Mouse (Mus musculus) embryonic facial prominence, embryonic 12.5 days (tissue): ENCODE measurements around the gene Add3. TPM values are rescaled to one million over a fixed set of nuclear protein-coding genes. Genes with fewer than 3 reads are reported as not detected.

ENCODE experiments used
- ATAC-seq: fragments of 200-750 bp; cut with Nextera tagmentation; 2 replicates; pipeline ENCODE4 v1.8.0; 2017; ENCODE audit not compliant: insufficient number of reproducible peaks, insufficient read depth, low FRiP score, low TSS enrichment
- H3K27ac ChIP-seq: fragments of 300-500 bp; sonication (generic); 2 replicates; pipeline ENCODE4 v1.5.1; 2016; ENCODE audit warnings: mild to moderate bottlenecking
- H3K27me3 ChIP-seq: fragments of 300-500 bp; sonication (generic); 2 replicates; pipeline ENCODE4 v1.6.1; 2016; ENCODE audit warnings: mild to moderate bottlenecking, moderate library complexity
- H3K36me3 ChIP-seq: fragments of 300-500 bp; sonication (generic); 2 replicates; pipeline ENCODE4 v1.6.1; 2016; ENCODE audit warnings: mild to moderate bottlenecking
- H3K4me1 ChIP-seq: fragments of 300-500 bp; sonication (generic); 2 replicates; pipeline ENCODE4 v1.6.1; 2016
- H3K4me2 ChIP-seq: fragments of 300-500 bp; sonication (generic); replicated peaks from 2 replicates; pipeline ENCODE4 v1.6.1; 2016; ENCODE audit warnings: mild to moderate bottlenecking, moderate library complexity
- H3K4me3 ChIP-seq: fragments of 300-500 bp; sonication (generic); 2 replicates; pipeline ENCODE4 v1.5.1; 2016; ENCODE audit warnings: mild to moderate bottlenecking
- H3K9ac ChIP-seq: fragments of 300-500 bp; sonication (generic); 2 replicates; pipeline ENCODE4 v1.6.1; 2016; ENCODE audit warnings: mild to moderate bottlenecking, moderate library complexity
- H3K9me3 ChIP-seq: fragments of 300-500 bp; sonication (generic); 2 replicates; pipeline ENCODE4 v1.6.1; 2016; ENCODE audit warnings: mild to moderate bottlenecking, moderate library complexity
- WGBS: fragments of 180-500 bp; shearing (Covaris S2); methylation state at CpG from one replicate; pipeline ENCODE4 v1.1.7; 2016; 5-methylcytosine and 5-hydroxymethylcytosine counted together
- polyA plus RNA-seq: library from polyadenylated mRNA; unstranded; fragments of >200 nt; fragmentation: Nextera tagmentation; extraction: Ambion mirVana; gene quantifications from 2 replicates; pipeline ENCODE4 v1.2.1, GENCODE M21; 2016

Add3 gene
- polyA plus RNA-seq, 1 experiment from 2014 or later = 90.5 TPM

DNA sequence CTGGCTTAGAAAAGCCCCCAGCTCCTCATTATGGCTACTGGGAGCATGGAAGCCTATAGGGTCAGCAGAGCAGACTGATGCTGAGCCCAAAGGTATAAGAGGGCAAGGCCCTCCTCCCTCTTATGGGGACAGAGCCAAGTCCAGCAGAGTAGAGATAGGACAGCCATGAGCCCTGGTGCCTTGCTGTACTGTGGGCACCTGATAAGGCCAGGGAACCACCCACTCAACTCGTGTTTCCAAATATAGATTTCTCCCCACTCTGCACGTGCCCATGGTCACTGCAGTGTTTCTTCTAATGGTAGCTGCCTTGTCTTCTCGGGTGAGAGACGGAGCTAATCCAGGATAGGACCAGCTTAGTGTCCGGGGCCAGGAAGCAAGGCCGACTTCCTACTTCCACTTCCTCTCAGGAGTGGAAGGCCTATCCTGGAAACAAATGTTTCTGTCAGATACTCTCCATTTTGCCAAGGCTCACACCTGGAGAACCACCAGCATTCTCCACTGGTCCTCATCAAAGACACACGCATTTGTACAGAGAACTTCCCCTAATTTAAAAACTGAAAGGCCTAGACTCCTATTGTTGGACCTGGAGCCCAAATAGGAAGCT is 116.8 kb downstream of the Add3 start:
- ATAC-seq = no peak

DNA sequence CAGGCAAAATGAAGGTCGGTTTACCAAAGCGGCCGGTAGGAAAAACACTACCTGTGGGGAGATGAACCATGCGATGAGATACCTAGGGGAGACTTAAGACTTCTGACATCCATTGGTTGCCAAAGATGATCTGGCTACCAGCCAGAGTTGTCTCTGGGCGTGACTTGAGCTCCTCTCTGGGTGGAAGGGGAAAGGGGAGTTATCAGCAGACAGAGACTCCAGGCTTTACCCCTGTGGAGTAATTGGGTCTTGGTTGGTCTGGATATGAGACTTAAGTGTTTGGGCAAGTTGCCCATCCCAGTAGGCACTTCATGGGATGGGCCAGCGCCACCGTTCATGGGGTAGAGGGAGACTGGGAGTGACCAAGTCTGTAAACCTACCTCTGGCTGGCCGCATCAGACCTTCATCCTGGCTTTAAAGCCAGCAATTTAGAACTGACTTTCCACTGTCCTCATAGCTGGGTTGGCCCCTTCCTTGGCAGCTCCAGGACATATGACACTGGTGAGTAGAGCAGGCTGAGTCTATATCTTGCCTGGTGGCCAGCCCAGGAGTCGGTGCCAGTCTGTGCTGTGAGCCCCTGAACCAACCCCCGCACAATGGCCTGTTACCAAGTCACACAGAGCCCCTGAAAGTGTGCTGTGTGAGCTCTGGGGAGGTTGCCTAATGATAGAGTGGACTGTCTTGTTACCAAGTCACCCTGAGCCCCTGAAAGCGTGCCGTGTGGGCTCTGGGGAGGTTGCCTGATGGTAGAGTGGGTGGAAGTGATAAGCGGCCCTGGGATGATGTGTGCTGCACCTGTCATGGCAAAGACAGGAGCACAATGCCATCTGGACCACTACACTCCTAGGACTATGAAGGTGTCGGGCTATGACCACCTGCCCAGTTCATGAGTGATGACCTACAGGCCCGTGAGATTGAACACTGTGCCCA is 117.7 kb downstream of the Add3 start:
- no peaks in the 10 kb centered on the region for H3K4me1 ChIP-seq
- 93% methylated on average over 15 of the region's 15 CpGs for WGBS
- H3K9ac ChIP-seq = no peak overlapping the region
- ATAC-seq = no peak
- no peaks in the 10 kb centered on the region for H3K27me3 ChIP-seq
- H3K9me3 ChIP-seq = no peaks in the 10 kb centered on the region; the same call in 1 of the 2 replicates
- no peak overlapping the region for H3K4me2 ChIP-seq
- no peak overlapping the region for H3K27ac ChIP-seq
- H3K36me3 ChIP-seq = no peaks in the 10 kb centered on the region
- no peak overlapping the region for H3K4me3 ChIP-seq

More for the DNA sequence above, 116.8 kb downstream of the Add3 start:
- H3K27me3 ChIP-seq = no peaks in the 10 kb centered on the region
- H3K4me3 ChIP-seq = no peak overlapping the region
- no peak overlapping the region for H3K4me2 ChIP-seq
- no peaks in the 10 kb centered on the region for H3K36me3 ChIP-seq
- no peak overlapping the region for H3K27ac ChIP-seq
- no peak overlapping the region for H3K9ac ChIP-seq
- no peaks in the 10 kb centered on the region; the same call in 1 of the 2 replicates for H3K9me3 ChIP-seq
- 93% methylated on average over 7 of the region's 7 CpGs for WGBS
- H3K4me1 ChIP-seq = no peaks in the 10 kb centered on the region

DNA sequence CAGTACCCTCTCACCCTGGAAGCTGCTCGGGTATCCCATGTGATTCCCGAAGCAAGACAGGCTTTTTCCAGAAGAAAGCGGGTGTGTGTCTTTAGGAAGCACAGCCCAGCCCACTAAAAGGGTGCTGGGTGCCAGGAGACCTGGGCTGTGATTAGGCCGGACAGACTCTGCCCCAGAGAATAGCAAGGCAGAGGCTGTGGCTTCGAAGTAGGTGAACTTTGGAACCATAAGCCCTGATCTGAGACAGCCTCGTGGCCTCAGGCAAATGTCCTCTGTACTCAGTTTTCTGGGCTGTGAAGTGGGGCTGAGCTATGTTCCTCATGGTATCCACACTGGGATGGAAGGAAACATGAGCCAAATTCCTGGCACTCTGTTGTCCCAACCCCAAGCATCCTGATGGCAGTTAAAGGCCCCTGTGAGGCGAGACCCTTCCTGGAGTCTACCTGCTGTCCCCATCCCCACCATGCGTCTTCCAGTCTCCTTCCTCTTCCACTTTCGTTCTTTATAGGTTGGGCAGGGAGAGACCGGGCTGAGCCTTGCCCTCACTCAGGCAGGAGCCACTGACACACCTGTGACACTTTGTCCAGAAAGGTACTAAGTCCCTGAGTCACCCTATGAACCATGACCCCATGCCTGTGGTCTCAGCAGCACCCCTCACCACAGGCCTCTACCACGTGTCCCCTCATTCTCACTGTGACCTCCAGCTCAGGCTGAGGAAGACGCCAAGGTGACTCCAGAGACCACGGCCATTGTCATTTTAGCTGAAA is 118.7 kb downstream of the Add3 start:
- Histone ChIP-seq H3K9me3 (no peaks in the 10 kb centered on the region; the same call in 1 of the 2 replicates), H3K9ac (no peak overlapping the region), H3K36me3 (no peaks in the 10 kb centered on the region), H3K4me2 (no peak overlapping the region), H3K27ac (no peak overlapping the region), H3K4me1 (no peaks in the 10 kb centered on the region), H3K27me3 (no peaks in the 10 kb centered on the region), H3K4me3 (no peak overlapping the region)
- WGBS = 83% methylated on average over 13 of the region's 13 CpGs
- ATAC-seq = no peak

DNA sequence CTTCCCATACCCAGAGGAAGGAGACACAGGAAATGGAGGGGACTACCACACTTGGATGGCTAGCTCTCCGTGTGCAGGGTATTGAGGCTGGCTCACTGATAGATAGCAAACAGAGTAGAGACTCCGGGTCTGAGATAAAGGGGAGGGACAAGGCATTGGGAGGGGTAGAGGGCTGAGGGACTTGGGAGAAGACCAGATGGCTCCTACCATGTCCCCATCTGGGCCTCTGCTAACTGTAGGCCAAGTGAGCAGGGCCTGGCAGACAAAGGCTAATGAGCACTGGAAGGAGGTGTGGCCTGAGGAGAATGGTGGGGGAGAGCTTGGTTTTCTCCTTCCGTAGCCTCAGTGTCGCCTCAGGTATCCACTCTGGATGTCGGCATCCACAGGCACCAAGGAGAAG is 119.3 kb downstream of the Add3 start:
- H3K27ac ChIP-seq = no peak overlapping the region
- no peak for ATAC-seq

GRCm38 (mm10) chr19:53260261-53260660 is 120.0 kb downstream of the Add3 start:
- Histone ChIP-seq H3K27ac (no peak overlapping the region), H3K36me3 (no peaks in the 10 kb centered on the region), H3K9ac (no peak overlapping the region), H3K4me3 (no peak overlapping the region), H3K27me3 (no peaks in the 10 kb centered on the region), H3K4me1 (0 out of 2 replicates have a peak, but pooled peaks cover 5% of the 10 kb centered on the region), H3K9me3 (no peaks in the 10 kb centered on the region; the same call in 1 of the 2 replicates), H3K4me2 (no peak overlapping the region)
- no peak for ATAC-seq
- 80% methylated on average over 10 of the region's 10 CpGs for WGBS

More for the DNA sequence above, 119.3 kb downstream of the Add3 start:
- WGBS = 77% methylated on average over 5 of the region's 5 CpGs
- no peaks in the 10 kb centered on the region for H3K4me1 ChIP-seq
- H3K4me2 ChIP-seq = no peak overlapping the region
- H3K36me3 ChIP-seq = no peaks in the 10 kb centered on the region
- H3K9me3 ChIP-seq = no peaks in the 10 kb centered on the region; the same call in 1 of the 2 replicates
- H3K4me3 ChIP-seq = no peak overlapping the region
- no peaks in the 10 kb centered on the region for H3K27me3 ChIP-seq
- H3K9ac ChIP-seq = no peak overlapping the region

DNA sequence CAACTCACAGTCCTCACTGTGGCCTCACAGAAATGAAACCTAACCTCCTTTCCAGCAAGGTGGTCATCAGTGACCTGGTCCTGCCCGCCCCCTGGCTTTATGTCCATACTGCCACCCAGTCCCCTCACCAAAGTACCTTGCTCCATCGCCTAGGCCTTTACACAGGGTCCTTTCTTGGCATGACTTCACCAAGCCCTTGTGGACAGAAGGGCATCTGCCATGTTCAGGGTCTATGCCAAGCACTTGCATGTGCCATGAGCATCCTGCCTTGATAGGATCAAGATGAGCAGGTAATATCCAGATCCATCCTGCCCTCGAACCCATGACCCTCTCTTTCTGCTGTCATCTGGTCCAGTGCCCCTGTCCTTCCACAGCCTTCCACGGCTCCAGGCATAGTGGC is 120.6 kb downstream of the Add3 start:
- Histone ChIP-seq H3K4me1 (0 out of 2 replicates have a peak, but pooled peaks cover 8% of the 10 kb centered on the region), H3K9ac (no peak overlapping the region), H3K9me3 (no peaks in the 10 kb centered on the region; the same call in 1 of the 2 replicates), H3K4me2 (no peak overlapping the region), H3K27ac (no peak overlapping the region), H3K4me3 (no peak overlapping the region), H3K27me3 (no peaks in the 10 kb centered on the region), H3K36me3 (no peaks in the 10 kb centered on the region)
- no peak for ATAC-seq
- 83% methylated on average over 4 of the region's 4 CpGs for WGBS

- Histone ChIP-seq H3K27ac (no peak overlapping the region), H3K36me3 (no peaks in the 10 kb centered on the region), H3K4me1 (0 out of 2 replicates have a peak, but pooled peaks cover 8% of the 10 kb centered on the region), H3K4me3 (no peak overlapping the region), H3K27me3 (no peaks in the 10 kb centered on the region), H3K9ac (no peak overlapping the region), H3K4me2 (no peak overlapping the region), H3K9me3 (no peaks in the 10 kb centered on the region)
- no peak for ATAC-seq
- WGBS = 81% methylated on average over 7 of the region's 7 CpGs
Measured at GRCm38 (mm10) chr19:53262061-53262460, 121.8 kb downstream of the Add3 start.

DNA sequence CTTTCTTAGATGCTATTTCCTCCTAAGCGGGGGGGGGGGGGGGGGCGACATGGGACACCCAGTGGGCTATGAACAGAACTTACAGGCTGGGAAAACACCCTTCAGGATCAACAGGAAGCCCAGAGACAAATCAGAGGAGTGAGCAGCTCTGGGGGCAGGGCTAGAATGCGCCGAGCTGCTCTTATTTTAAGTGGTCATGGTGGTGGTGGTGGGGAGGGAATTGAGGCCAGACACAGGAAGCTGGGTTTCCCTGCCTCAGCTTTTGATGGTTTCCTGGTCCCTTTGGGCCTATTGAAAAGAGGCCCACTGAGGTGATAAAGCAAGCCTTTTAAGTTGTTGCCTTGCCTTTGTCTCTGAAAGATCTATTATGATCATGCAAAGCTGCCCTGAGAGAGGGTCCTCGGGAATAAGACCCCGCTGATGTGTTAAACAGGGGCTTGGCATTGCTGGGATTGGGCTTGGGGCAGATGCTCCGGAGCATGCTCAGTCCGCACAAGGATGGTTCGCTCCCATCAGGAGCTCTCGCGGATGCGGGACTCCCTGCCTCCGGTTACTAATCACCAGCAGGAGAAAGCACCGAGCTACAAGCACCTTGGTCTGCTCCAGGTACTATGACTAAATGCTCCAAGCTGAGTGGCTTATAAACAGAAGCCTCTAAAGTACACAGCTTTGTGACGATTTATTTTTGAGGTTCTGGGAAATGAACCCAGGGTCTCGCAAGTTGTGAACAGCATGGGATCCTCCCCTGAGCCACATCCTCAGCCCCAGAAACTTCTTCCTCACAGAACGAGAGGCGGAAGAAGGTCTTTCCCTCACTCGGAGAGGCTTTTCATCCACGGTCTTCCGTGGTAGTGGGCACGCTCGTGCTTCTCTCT is 123.9 kb downstream of the Add3 start:
- WGBS = 38% methylated on average over 23 of the region's 23 CpGs
- H3K4me3 ChIP-seq = no peak overlapping the region
- no peak overlapping the region for H3K9ac ChIP-seq

GRCm38 (mm10) chr19:53264821-53265727 is 124.8 kb downstream of the Add3 start:
- Histone ChIP-seq H3K4me1 (0 out of 2 replicates have a peak, but pooled peaks cover 8% of the 10 kb centered on the region), H3K27ac (no peak overlapping the region; the same call in 1 of the 2 replicates), H3K9me3 (no peaks in the 10 kb centered on the region), H3K4me3 (no peak overlapping the region), H3K36me3 (no peaks in the 10 kb centered on the region), H3K9ac (no peak overlapping the region), H3K4me2 (no peak overlapping the region), H3K27me3 (no peaks in the 10 kb centered on the region)
- no peak for ATAC-seq
- WGBS = 58% methylated on average over 12 of the region's 12 CpGs

More for the DNA sequence above, 123.9 kb downstream of the Add3 start:
- Histone ChIP-seq H3K4me1 (0 out of 2 replicates have a peak, but pooled peaks cover 8% of the 10 kb centered on the region), H3K9me3 (no peaks in the 10 kb centered on the region), H3K27me3 (no peaks in the 10 kb centered on the region), H3K4me2 (peak overlapping the region; percentile 17; the same call in 1 of the 2 replicates), H3K36me3 (no peaks in the 10 kb centered on the region), H3K27ac (no peak overlapping the region)
- ATAC-seq = no peak

DNA sequence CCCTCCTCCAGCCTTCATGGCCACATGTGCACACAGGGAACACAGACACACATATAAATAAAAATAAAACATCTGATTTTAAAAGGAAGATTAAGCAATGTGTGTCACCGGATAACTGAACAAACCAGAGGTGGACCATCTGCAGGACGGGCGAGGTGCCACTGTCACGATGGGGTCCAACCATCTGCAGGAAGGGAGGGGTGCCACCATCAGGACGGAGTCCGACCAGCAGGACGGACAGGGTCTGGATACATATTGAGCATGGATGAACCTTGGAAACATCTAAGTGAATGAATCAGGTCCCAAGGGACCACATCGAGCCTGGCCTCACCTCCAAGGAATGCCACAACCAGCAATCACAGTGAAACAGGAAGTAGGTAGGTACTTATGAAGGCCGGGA is 127.1 kb downstream of the Add3 start:
- Histone ChIP-seq H3K9me3 (no peaks in the 10 kb centered on the region), H3K27ac (no peak overlapping the region), H3K36me3 (no peaks in the 10 kb centered on the region), H3K4me2 (no peak overlapping the region), H3K27me3 (no peaks in the 10 kb centered on the region), H3K9ac (no peak overlapping the region), H3K4me3 (no peak overlapping the region), H3K4me1 (0 out of 2 replicates have a peak, but pooled peaks cover 8% of the 10 kb centered on the region)
- ATAC-seq = no peak
- 87% methylated on average over 9 of the region's 9 CpGs for WGBS
